Mouse (Mus musculus): Measurements from ENCODE around the gene Hoxc5. TPM values are rescaled to one million over a fixed set of nuclear protein-coding genes. Genes with fewer than 3 reads are reported as not detected.

Gene Hoxc5
- polyA plus RNA-seq, 1 experiment from 2014 or later = 20.7 TPM

DNA sequence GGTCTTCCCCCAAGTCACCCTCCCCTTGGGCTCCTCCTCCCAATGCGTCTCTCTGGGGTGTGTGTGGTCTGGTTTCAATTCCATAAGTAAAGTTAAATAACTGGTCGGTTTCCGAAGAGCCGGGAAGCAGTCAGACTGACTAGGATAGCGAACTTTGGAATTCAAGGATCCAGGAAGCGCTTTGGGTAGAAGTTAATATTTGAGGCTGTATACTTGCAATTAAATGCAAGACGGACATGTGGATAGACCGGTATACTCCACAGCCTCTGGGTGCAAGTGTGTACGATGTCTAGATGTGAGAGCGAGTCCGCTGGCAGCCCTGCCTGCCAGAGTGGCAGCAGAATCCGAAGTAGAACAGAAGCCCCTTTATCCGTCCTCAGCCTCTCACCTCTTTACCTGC lies 4.8 kb upstream of the Hoxc5 start:
- peaks cover 64% of the 10 kb centered on the region for H3K27me3 ChIP-seq (replicated peaks)
- peak overlapping the region; percentile 70 for H3K4me2 ChIP-seq
- WGBS = 7% methylated on average over 13 of the region's 13 CpGs
- H3K4me1 ChIP-seq = peaks cover 31% of the 10 kb centered on the region
- no peak for ATAC-seq (ENCODE audit: low FRiP score)
- H3K27ac ChIP-seq (replicated peaks) = peak overlapping the region; percentile 67; the same call in 1 of the 2 replicates
- H3K9ac ChIP-seq (replicated peaks) = 0 out of 2 replicates have a peak overlapping the region, but pooled peaks have one; percentile 2
- no peaks in the 10 kb centered on the region for H3K36me3 ChIP-seq
- H3K4me3 ChIP-seq (replicated peaks) = peak overlapping the region; percentile 14
- no peaks in the 10 kb centered on the region for H3K9me3 ChIP-seq (replicated peaks)

DNA sequence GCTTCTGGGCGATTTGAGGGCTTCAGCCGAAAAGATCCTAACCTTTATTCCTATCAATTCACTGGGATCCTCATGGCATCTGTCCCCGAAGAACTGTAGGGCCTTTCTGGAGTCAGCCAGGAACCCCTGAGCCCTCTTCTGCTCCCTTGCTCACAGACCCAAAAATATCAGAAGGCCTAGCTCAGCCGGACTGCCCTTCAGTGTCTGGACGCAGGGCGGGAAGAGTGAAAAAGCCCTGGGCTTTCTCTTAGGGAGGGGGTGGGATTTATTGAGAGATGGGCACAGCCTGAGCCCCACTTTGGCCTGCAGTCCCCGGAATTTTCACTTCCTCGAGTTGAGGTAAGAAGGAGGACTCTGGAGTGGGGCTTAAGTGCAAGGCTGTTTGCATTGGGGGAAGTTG lies 4.0 kb upstream of the Hoxc5 start:
- no peaks in the 10 kb centered on the region for H3K9me3 ChIP-seq (replicated peaks)
- H3K4me2 ChIP-seq = peak overlapping the region; percentile 70
- H3K36me3 ChIP-seq = no peaks in the 10 kb centered on the region
- no peak for ATAC-seq (ENCODE audit: low FRiP score)
- H3K4me3 ChIP-seq (replicated peaks) = peak overlapping the region; percentile 14
- H3K27me3 ChIP-seq (replicated peaks) = peaks cover 61% of the 10 kb centered on the region
- 0 out of 2 replicates have a peak overlapping the region, but pooled peaks have one; percentile 14 for H3K9ac ChIP-seq (replicated peaks)
- peaks cover 31% of the 10 kb centered on the region for H3K4me1 ChIP-seq
- H3K27ac ChIP-seq (replicated peaks) = peak overlapping the region; percentile 67
- 9% methylated on average over 8 of the region's 8 CpGs for WGBS

DNA sequence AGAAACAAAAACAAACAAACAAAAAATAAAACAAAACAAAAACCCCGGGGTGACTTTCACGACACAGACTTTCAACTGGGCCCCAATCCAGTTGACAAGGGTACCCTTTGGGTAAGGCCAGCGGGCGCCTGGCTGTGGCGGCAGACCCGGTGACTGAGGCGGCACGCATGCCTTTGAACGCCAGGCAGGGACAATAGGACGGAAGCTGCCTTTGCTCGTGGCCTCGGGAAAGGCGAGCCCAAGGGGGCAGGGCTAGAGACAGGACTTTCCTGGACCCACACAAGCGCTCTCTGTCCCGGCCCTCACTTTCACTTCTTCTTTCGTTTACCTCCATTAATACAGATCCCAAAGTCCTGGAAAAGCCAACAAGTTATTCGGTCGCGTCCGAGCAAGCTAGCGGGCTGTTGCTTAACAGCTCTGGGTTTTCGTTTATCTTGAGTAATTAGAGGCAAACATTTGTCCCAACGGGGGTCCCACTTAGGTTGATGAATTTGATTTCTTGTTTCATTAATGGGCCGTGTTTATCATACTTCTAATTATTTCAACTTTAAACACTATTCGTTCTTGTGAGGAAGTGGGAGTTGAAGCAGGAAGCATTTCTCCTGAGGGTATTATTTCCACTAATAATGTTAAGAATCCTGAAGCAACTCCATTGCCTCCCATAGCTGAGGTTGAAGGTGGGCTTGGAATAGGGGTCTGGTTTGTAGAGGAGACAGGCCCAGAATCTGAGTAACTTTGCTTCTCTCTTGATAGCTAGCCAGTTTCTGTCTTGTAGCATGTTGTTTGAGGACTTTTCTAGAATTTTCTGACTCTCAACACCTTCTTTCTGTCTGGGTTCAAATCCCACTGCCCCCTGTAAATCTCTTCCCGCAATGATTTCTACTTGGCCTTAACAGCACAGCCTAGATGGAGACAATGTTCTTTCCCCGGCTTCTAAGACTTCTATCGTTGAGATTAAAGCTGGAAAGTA lies 3.3 kb upstream of the Hoxc5 start:
- Histone ChIP-seq H3K9me3 (replicated peaks) (no peaks in the 10 kb centered on the region), H3K4me2 (peak overlapping the region; percentile 70), H3K4me1 (peaks cover 33% of the 10 kb centered on the region), H3K9ac (replicated peaks) (0 out of 2 replicates have a peak overlapping the region, but pooled peaks have one; percentile 14), H3K36me3 (no peaks in the 10 kb centered on the region), H3K27ac (replicated peaks) (peak overlapping the region; percentile 67), H3K4me3 (replicated peaks) (peak overlapping the region; percentile 49), H3K27me3 (replicated peaks) (peaks cover 59% of the 10 kb centered on the region)
- ATAC-seq (ENCODE audit: low FRiP score) = no peak
- WGBS = 3% methylated on average over 28 of the region's 28 CpGs

DNA sequence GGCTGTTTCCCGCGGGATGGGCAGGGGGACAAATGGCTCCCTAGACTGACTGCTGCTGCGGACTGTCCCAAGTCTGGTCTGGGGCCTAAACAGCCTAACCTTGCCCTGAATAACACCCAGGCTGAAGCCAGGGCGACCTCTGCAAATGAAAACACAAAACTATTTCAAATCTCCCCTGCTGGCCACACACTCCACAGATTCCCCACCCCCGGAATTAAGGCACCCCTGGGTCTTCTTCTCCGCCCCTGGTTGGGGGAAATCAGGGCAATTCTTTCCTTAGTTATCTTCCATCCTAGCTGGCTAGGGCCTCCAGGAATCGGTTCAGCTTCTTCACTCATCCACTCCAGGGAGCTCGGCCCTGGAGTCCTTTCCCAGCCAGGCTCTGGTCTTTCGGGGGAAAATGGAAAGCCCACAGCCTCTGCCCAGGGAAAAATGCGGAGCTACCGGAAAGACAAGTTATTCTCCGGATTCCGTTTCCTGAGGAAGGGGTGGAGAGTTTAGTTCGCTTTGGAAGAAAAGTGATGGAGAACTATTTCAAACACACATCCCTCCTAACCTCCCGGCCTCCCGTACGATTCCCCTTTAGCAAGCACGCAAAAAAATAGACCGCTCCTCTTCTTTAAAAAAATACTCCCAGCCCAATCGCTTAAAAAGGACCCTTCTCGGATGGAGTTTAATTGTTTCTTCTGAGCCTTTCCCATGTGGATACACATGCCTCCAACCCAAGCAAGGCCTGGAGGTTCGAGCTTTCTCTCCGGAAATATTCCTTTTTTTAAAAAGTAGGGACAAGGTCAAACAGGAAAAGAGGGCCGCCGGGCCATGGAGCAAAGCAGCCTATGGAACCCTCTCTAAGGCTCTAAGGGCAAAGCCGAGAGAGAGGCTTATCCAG lies 2.0 kb upstream of the Hoxc5 start:
- peaks cover 55% of the 10 kb centered on the region for H3K27me3 ChIP-seq (replicated peaks)
- peak overlapping the region; percentile 67 for H3K27ac ChIP-seq (replicated peaks)
- no peaks in the 10 kb centered on the region for H3K36me3 ChIP-seq
- H3K9me3 ChIP-seq (replicated peaks) = no peaks in the 10 kb centered on the region
- H3K4me3 ChIP-seq (replicated peaks) = peak overlapping the region; percentile 49
- H3K4me1 ChIP-seq = peaks cover 35% of the 10 kb centered on the region
- ATAC-seq (ENCODE audit: low FRiP score) = no peak
- H3K4me2 ChIP-seq = peak overlapping the region; percentile 70
- H3K9ac ChIP-seq (replicated peaks) = peak overlapping the region; percentile 26
- 12% methylated on average over 26 of the region's 26 CpGs for WGBS

DNA sequence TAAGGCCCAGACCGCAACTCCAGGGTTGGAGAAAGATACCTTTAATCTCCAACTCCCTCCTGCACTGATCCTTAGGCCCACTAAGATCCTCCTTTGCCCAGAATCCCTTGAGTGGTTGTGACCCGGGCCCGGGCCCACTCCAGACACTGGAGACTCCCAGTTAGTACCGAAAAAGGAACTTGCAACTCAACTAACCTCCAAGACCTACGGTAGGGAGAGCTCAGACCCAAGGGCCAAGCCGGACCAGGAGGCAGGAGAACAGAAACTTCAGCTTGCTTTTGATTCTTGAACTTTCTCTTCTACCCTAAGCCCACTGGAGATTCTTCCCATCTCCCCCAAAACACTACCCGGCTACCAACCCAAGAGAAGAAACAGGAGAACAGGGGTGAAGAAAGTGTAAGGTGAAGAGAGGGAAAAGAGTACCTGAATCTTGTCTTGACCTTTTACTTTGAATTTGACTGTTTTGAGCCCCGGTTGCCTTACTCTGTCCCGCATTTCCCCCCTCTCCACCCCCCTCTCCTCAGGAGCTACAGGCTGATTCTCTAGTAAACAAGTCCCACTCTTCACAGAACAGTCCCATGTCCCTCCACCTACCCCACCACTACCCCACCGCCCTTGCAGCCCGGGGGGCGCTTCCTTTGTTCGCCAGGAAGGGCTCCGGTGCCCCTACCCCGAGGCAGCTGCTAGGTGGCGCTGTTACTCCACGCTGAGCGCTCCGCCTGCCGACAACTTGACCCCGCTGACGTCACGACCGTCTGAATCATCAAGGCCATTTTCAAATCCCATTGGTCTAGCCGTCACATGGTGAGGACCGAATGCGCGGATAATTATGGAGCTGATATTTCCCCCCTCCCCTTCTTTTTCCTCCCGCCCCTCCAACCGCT lies 1.1 kb upstream of the Hoxc5 start:
- 3% methylated on average over 28 of the region's 30 CpGs for whole genome bisulfite sequencing
- H3K9me3 ChIP-seq (replicated peaks) = no peaks in the 10 kb centered on the region
- peak overlapping the region; percentile 68 for H3K9ac ChIP-seq (replicated peaks)
- peaks cover 52% of the 10 kb centered on the region for H3K27me3 ChIP-seq (replicated peaks)
- peak overlapping the region; percentile 70 for H3K4me2 ChIP-seq
- peak; percentile 89 for ATAC-seq (ENCODE audit: low FRiP score)
- H3K4me3 ChIP-seq (replicated peaks) = peak overlapping the region; percentile 49
- H3K4me1 ChIP-seq = peaks cover 37% of the 10 kb centered on the region
- H3K36me3 ChIP-seq = no peaks in the 10 kb centered on the region
- H3K27ac ChIP-seq (replicated peaks) = peak overlapping the region; percentile 85

DNA sequence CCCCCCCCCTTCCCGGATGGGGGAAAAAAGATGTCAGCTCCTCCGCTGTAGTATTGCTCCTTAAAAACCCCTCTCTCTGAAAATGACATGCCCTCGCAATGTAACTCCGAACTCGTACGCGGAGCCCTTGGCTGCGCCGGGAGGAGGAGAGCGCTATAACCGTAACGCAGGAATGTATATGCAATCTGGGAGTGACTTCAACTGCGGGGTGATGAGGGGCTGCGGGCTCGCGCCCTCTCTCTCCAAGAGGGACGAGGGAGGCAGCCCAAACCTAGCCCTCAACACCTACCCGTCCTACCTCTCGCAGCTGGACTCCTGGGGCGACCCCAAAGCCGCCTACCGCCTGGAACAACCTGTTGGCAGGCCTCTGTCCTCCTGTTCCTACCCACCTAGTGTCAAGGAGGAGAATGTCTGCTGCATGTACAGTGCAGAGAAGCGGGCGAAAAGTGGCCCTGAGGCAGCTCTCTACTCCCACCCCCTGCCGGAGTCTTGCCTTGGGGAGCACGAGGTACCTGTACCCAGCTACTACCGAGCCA lies 399 bp upstream of the Hoxc5 start, which contains the start of gene Hoxc10:
Gene Hoxc10, plus strand, starts transcription at position 21 of the 536 bp plus-strand sequence.
- Histone ChIP-seq H3K9me3 (replicated peaks) (no peaks in the 10 kb centered on the region), H3K27me3 (replicated peaks) (peaks cover 45% of the 10 kb centered on the region), H3K36me3 (no peaks in the 10 kb centered on the region), H3K4me2 (peak within 1 kb of the TSS; percentile 70), H3K4me3 (replicated peaks) (peak within 1 kb of the TSS; percentile 49), H3K27ac (replicated peaks) (peak within 1 kb of the TSS; percentile 85), H3K9ac (replicated peaks) (peak within 1 kb of the TSS; percentile 68), H3K4me1 (peaks cover 37% of the 10 kb centered on the region)
- ATAC-seq (ENCODE audit: low FRiP score) = peak; percentile 63
- 1% methylated on average over 27 of the region's 27 CpGs for WGBS

DNA sequence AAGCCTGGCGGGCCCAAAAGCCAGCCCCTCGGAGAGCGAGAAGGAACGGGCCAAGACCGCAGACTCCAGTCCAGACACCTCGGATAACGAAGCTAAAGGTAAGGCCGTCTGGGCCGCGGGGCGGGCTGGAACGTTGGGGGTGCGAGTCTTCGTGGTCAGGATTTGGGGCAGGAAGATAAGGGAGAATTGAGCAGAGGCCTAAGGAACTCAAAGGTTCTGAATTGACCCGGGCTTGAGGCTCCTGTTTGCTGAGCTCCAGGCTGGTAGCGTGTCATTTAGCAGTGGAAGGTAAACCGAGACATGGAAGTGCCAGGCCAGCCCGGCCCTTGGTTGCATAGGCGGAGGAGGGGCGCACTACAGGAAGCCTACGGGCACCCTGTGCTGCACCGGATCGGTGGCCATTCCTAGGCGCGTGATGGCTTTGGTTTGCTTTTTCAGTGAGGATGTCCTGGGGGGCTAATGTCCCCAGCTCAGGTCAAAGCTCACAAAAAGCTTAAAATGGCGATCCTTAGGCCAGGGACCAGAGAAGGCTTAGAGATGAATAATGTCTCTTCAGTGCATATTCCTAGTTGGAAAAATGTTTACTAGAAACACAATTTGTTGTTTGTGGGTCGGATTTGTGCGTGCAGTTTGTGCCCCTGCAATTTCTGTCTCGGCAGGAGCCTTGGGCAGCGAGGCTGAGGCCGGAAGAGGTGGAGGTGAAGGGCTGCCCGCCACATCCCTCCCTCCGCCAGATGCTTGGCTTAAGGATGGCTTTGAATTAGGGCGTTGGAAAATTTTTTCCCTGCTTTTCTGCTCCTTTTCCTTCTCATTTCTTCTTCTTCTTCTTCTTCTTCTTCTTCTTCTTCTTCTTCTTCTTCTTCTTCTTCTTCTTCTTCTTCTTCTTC lies 511 bp downstream of the Hoxc5 start:
- ATAC-seq (ENCODE audit: low FRiP score) = no peak
- Histone ChIP-seq H3K9me3 (replicated peaks) (no peaks in the 10 kb centered on the region), H3K4me1 (peaks cover 37% of the 10 kb centered on the region), H3K27ac (replicated peaks) (peak overlapping the region; percentile 85), H3K4me3 (replicated peaks) (peak overlapping the region; percentile 49), H3K4me2 (peak overlapping the region; percentile 70), H3K27me3 (replicated peaks) (peaks cover 39% of the 10 kb centered on the region), H3K9ac (replicated peaks) (peak overlapping the region; percentile 68), H3K36me3 (no peaks in the 10 kb centered on the region)
- 3% methylated on average over 34 of the region's 34 CpGs for WGBS

DNA sequence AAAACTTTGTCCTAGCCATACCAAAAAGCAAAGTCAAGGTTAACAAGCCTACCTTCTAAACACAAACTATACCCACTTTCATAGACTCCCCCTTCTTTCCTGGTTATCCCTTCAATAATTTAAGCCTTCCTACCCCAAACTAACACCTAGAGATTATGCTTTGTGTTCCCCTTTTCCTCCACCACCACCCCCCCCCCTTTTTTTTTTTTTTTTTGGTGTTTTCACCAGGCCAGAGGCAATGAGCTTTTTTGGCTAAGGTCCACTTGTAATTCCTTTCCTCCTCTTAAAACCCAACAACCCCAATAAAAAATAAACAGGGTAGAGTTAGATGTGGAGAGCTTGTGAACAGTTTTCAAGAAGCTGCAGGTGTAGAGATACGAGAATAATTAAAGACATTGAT lies 2.1 kb downstream of the Hoxc5 start:
- peak overlapping the region; percentile 70 for H3K4me2 ChIP-seq
- H3K27me3 ChIP-seq (replicated peaks) = peaks cover 41% of the 10 kb centered on the region
- no peaks in the 10 kb centered on the region for H3K9me3 ChIP-seq (replicated peaks)
- WGBS = 16% methylated on average over 1 of the region's 1 CpGs
- no peaks in the 10 kb centered on the region for H3K36me3 ChIP-seq
- H3K4me1 ChIP-seq = peaks cover 28% of the 10 kb centered on the region
- peak overlapping the region; percentile 49 for H3K4me3 ChIP-seq (replicated peaks)
- peak overlapping the region; percentile 51; the same call in 1 of the 2 replicates for H3K27ac ChIP-seq (replicated peaks)
- ATAC-seq (ENCODE audit: low FRiP score) = no peak
- H3K9ac ChIP-seq (replicated peaks) = peak overlapping the region; percentile 44

DNA sequence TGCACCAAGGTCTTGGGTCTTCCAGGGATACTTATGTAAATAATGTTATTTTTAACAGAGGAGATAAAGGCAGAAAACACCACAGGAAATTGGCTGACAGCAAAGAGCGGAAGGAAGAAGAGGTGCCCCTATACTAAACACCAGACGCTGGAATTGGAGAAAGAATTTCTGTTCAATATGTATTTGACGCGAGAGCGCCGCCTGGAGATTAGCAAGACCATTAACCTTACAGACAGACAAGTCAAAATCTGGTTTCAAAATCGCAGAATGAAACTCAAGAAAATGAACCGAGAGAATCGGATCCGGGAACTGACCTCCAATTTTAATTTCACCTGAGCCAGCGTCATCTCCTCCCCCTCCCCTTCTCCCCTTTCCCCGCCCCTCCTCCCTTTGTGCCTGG lies 3.5 kb downstream of the Hoxc5 start:
- ATAC-seq (ENCODE audit: low FRiP score) = no peak
- H3K27ac ChIP-seq (replicated peaks) = peak overlapping the region; percentile 95
- peaks cover 30% of the 10 kb centered on the region for H3K4me1 ChIP-seq
- H3K27me3 ChIP-seq (replicated peaks) = peaks cover 31% of the 10 kb centered on the region
- 1% methylated on average over 12 of the region's 12 CpGs for WGBS
- peak overlapping the region; percentile 64 for H3K4me3 ChIP-seq (replicated peaks)
- H3K9me3 ChIP-seq (replicated peaks) = no peaks in the 10 kb centered on the region
- H3K9ac ChIP-seq (replicated peaks) = peak overlapping the region; percentile 47
- no peaks in the 10 kb centered on the region for H3K36me3 ChIP-seq
- peak overlapping the region; percentile 70 for H3K4me2 ChIP-seq

DNA sequence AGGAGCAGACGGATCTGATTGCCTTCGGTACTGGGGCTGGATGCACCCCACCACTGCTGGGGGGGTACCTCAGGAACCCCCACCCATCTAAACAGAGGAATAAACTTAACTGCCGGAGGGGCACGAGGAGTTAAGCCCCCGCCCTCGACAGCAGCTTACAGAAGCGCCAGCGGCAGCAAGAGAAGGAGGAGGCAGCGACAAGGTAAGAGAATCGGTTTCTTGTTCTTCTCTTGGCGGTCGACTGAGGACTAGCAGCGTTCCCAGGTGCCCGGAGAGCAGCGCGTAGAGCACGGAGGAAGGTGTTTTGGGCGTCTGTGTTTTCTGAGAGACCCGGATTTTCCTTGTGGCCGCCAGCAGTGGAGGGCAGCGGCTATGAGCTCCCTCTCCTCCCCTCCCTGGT lies 5.0 kb downstream of the Hoxc5 start:
- peaks cover 23% of the 10 kb centered on the region for H3K27me3 ChIP-seq (replicated peaks)
- WGBS = 1% methylated on average over 21 of the region's 21 CpGs
- no peaks in the 10 kb centered on the region for H3K36me3 ChIP-seq
- peaks cover 16% of the 10 kb centered on the region for H3K4me1 ChIP-seq
- peak overlapping the region; percentile 70 for H3K4me2 ChIP-seq
- H3K27ac ChIP-seq (replicated peaks) = peak overlapping the region; percentile 95
- no peak for ATAC-seq (ENCODE audit: low FRiP score)
- H3K4me3 ChIP-seq (replicated peaks) = peak overlapping the region; percentile 64
- H3K9ac ChIP-seq (replicated peaks) = peak overlapping the region; percentile 93
- no peaks in the 10 kb centered on the region for H3K9me3 ChIP-seq (replicated peaks)

Measured in neural tube, embryonic 15.5 days (tissue).